Mouse (Mus musculus) adrenal gland, postnatal 25 days (tissue): ENCODE results near the gene Cdc42bpb. TPM values are rescaled to one million over a fixed set of nuclear protein-coding genes. Genes with fewer than 3 reads are reported as not detected.

ENCODE experiments used
- DNase-seq: peaks from one replicate; pipeline ENCODE4 v3.0.0; 2021; ENCODE audit warnings: mixed read lengths
- total RNA-seq: library from RNA; stranded (reverse); gene quantifications from 2 replicates; pipeline ENCODE4 v1.2.3, GENCODE M21; 2021

Gene Cdc42bpb
- total RNA-seq, 1 experiment from 2014 or later = 123 TPM

- DNase-seq = no peak
Observed at GRCm38 (mm10) chr12:111337864-111338354, 39.6 kb downstream of the Cdc42bpb start.

DNA sequence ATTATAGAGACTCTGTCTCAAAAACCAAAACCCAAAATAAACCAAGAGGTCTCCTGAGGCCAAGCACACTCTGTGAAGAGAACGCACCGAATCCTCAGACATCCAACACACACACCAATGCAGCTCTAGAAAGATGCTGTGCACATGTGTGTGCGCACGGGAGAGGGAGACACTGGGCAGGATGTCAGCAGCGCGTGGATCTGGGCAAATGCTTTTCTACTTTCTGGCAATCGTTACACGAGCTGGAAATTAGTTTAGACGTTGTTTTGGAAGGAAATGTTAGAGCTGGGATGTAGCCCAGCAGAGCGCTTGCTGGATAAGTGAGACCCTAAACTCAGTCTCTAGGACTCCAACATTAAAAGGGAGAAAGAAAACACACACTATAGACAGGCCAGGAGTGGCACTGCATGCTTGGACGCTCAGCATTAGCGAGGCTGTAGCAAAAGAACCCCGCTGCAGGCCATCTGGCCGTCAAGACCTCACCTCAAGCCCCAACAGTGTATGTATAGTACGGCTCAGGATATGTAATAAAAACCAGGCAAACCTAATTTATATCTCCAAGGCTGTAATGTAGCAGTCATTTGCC, 44.4 kb downstream of the Cdc42bpb start:
- DNase-seq = no peak

GRCm38 (mm10) chr12:111332443-111332842, 45.1 kb downstream of the Cdc42bpb start:
- no peak for DNase-seq

DNA sequence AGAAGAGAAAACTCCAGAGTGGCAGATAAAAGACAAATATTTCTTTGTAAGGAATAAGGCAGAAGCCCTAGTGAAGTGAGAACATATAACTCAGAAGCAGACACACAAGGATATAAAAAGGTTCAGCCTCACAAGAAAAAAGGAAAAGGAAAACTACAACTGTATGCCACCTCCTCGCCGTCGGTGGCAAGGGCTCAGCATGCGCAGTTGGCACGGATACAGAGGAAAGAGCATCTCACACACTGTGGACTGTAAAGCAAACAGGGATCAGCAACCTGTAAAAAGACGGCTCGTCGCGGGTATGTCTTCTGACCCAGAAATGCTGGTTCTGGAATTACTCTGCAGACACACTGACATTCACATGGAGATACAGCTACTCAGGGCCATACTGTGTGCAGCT, 45.9 kb downstream of the Cdc42bpb start:
- no peak for DNase-seq

DNA sequence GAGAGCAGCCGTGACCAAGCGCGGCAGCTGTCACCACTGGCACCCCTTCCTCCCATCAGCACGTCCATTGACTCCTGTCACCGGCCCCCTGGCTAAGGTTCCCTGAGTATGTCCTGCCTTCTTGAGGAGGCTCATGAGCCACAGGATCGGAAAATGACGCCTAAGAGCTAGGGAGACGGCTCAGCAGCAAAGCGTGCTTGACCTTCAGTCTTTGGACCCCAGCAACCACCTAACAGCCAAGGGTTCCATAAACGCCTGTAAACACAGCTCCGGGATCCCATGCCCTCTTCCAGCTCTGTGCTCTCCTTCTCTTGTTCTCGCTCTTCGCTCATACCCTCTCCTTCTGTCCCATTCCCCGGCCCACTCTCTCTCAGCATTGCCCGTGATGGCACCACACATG, 48.2 kb downstream of the Cdc42bpb start:
- DNase-seq = no peak

DNA sequence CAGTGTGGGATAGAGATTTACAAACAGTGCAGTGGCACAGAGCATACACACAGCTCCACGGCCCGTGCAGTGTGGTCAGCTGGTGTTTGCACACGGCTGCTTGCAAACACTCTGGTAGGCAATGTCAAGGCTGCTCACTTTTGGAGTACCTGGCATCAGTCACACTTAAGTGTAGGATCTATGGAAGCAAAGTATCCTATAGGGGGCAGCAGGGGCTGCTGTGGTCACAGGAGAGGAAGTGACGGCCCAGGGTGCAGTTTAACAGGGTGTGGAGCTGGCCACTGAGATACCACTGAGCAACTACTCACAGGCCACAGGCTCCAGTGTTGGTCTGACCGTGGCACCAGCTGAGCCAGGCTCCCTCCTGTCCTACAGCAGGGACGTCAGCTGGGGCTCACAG, 49.2 kb downstream of the Cdc42bpb start:
- no peak for DNase-seq

GRCm38 (mm10) chr12:111325744-111326424, 51.6 kb downstream of the Cdc42bpb start:
- peak; percentile 32 for DNase-seq

DNA sequence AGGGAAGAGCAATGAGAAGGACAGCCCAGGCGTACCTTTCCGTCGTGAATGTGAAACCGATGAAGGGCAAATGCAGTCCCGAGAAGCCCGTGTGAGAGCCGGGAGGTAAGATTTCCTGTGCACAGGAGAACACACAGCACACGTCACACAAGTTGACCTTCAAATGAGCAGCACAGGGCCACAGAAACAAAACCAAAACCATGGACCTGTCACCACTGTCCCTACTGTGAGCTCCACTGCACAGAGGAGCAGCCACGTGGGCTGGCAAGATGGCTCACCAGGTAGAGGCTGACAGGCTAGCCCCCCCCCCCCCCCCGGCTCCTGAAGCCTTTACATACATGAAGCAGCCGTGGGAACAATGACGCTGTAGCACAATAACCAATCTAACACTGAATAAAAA, 52.6 kb downstream of the Cdc42bpb start:
- DNase-seq = no peak

GRCm38 (mm10) chr12:111324536-111324935, 53.0 kb downstream of the Cdc42bpb start:
- DNase-seq = no peak

DNA sequence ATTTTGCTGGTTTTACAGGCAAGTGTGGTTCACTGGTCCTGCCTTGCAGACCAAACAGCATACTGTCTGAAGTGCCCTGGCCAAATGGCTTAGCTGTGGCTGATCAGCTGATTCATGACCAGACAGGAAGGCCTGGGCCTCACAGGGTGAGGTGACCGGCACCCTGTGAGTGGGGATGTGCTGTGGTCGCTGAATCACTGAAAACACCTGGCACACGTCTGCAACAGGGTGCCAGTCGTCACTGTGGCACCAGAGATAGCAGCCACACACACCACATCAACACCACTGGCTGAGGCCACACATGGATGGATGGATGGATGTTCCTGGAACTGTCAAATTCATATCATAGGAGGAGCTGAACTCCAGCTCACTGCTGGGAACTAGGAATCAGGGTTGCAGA, 54.1 kb downstream of the Cdc42bpb start:
- no peak for DNase-seq

DNA sequence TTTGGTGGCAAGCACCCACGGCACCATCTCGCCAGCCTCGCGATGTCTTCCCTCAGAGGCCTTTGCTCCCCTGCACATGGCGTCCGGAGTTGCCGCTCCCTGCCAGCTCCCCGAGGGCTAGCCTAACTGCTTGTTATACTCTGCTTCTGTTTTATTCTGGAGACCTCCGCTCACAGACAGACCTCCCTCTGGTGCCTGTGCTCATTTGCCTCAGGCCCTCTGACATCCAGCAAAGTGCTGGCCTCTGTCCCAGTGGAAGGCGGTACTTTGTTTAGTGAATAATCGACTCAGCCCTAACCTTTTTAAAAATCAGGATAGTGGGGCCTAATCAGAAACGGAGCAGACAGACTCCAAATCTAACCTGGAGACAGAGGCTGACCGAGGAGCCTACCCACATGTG, 55.7 kb downstream of the Cdc42bpb start:
- DNase-seq = no peak

GRCm38 (mm10) chr12:111320549-111320948, 57.0 kb downstream of the Cdc42bpb start:
- DNase-seq = no peak

DNA sequence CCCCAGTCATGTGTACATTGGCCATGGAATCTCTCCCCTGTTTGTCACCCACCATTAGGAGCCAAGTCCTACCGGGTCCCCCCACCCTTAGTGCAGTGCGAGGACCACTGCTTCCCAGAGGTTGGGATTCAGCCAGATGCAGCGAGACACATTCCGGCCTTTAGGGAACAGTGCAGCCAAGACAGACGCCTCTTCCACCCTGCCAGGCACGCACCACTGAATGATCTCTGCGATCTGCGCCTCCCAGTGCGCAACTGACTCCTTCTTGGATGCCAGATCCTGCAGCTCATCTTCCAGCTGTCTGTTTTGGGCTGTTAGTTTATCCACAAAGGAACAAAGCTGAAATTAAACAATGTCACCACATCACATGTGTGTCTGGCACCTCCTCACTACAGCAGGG, 59.8 kb downstream of the Cdc42bpb start:
- no peak for DNase-seq

DNA sequence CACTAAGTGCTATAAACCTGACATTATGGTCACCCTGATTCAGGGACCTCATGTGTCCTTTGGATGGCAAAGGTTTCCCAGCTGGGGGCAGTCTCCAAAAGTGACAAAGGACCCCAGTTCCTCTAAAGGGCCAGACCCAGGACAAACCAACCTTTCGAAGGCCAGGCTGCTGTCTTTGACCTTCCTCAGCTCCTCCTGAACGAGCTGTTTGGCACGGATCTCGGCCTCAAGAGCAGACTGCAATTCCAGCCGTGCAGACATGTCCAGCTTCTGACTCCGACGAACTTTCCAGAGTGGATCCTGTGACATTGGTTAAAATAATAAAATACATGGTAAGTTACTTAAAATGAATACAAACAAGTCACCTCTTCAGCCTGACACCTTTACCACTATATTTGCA, 63.2 kb downstream of the Cdc42bpb start:
- DNase-seq = no peak

DNA sequence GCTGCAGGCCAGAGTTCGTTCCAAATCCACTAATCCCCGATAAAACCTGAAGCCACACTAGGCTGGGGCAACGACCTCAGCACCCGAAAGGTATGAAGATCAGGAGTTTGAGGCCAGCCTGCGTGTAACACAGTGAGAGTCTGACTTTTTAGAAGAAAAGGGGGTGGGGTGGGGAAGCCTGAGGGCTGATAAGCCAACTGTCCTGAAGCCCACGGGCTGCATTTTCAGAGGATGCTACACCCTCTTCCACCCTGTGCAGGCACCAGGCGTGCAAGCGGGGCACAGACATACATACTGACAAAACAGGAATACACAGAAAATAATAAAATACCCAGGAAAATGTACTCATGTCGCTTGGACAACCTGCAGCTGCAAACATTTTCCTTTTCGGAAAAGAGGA, 65.7 kb downstream of the Cdc42bpb start:
- no peak for DNase-seq

DNA sequence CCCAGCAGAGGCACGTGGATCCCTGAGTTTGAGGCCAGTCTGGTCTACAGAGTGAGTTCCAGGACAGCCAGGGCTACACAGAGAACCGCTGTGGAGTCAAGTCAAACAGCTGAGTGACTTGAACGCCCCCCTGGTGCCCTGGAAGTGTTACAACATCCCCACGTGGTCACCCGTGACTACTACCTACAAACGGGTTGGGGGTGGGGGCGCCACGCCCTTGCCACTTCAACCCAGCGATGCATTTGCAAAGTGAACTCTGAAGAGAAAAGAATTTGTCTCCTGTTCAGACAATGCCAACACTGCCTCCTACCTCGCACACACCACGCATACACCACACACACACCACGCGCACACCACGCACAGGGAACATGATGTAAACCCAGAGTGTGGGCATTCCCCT, 67.6 kb downstream of the Cdc42bpb start:
- no peak for DNase-seq

DNA sequence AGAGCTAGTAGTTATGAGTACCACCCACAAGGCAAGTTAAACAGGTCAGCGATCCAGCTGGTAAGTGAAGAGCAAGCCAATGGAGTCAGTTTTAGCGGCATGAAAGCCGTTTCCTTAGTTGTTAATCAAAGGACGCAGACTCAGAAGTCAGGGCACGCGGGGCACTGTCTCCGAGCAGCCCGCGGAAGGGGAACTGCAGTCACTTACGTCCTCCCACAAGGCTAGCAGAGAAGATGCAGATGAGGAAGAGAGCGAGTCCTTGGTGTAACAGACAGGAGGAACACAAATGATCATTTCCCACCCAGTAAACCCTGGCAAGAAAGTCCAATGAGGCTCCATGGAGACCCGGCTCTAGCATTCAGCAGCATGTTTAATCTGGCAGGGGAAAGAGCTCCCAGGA, 68.3 kb downstream of the Cdc42bpb start:
- DNase-seq = no peak

- peak; percentile 72 for DNase-seq
Observed at GRCm38 (mm10) chr12:111306821-111307220, 70.7 kb downstream of the Cdc42bpb start.

DNA sequence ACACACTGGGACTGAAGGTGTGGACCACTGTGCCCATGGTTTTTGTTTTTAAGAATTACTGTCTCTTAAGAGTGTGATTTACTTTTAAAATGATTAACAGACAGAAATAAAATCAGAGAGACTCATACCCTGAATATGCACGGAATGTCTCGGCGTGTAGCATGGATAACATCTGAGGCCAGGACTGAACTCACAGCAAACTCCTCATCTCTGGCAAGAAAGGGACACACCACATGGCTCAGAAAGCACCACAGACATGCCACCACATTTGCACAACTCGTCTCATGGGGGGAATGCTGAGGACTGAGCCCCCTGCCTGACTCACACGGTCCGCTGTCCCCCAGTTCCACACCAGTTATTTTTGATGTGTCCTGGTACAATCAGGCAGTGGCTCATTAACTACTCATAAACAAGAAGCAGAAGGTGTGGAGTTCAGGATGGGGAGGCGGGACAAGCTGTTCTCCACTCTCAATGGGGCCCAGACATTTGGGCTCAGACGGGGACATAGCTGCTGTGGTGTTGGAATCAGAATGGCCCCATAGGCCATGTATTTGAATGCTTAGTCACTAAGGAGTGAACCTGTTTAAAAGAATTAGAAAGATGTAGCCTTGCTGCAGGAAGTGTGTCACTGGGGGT, 73.7 kb downstream of the Cdc42bpb start:
- no peak for DNase-seq

DNA sequence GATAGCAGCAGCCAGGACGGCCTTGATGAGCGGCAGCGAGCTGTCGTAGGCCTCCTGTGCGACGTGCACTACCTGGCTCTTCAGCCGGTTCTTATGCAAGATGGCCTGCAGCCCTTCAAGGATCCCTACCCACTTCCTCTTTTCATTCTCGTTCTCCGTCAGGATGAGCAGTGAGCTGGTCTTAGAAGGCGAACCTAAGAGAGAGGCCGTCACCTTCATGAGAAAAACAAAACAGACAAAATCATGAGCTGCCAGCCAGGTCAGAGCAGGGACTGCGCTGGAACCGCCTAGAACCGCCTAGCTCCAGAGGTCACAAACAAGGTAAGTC, 75.5 kb downstream of the Cdc42bpb start:
- no peak for DNase-seq

DNA sequence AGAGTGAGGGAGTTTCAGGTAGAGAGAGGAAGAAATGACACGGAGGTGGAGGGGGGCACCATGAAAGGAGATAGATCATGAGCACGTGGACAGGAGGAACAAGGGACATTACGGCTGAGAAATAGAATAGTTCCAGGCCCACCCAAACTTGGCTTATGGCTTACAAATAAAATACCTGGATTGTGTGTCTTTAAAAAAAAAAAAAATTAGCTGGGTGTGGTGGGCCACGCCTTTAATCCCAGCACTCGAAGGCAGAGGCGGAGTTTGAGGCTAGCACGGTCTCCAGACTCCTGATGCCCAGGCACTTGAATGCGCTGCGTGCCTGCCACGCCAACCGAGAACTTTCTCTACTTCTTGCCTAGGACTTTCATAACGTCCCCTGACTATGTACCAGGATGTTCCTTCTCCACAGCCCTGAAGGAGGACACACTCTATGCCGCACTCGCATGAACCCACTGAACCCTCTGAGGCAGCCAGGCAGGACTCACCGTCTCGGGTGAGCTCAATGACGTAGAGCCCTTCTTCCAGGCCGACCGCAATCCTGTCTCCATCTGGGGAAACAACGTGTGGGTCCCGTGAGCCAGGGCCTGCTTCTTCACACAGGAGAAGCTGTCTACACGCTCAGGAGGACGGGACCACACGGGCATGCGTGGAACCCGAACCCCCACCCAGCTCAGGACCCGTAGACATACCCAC, 76.0 kb downstream of the Cdc42bpb start:
- DNase-seq = peak; percentile 1

GRCm38 (mm10) chr12:111293025-111293424, 84.5 kb downstream of the Cdc42bpb start:
- DNase-seq = peak; percentile 2

DNA sequence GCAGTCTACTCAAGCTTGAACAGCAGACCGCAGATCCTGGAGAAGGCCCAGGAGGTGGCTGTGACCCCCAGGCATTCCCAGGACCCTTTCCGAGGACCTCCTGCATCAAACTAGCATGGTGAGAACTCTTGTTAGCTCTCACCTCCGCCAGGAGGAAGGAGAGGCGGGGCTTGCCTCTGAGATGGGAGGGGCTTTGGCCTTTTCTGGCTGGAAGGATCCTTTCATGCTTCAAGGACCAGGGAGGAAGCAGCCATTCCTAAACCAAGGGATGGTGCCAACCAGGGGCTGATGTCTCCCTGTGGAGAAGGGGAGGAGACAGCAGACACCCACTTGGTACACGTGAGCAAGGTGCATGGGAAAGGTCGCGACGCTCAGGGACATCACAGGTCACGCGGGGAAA, 93.0 kb downstream of the Cdc42bpb start:
- no peak for DNase-seq
